Mouse (Mus musculus): ENCODE data around the gene Slc10a1.

- no peak for TF ChIP-seq CEBPB (IDR thresholded peaks at IDR 0.05; ENCODE audit: low read depth)
- no peak for TF ChIP-seq CTCF (IDR thresholded peaks at IDR 0.05; ENCODE audit: control insufficient read depth, insufficient read depth, insufficient read length)
- no peak for TF ChIP-seq MAX (IDR thresholded peaks at IDR 0.05)
Measured at GRCm38 (mm10) chr12:80936751-80937150, 31.8 kb downstream of the Slc10a1 start.
